Mouse (Mus musculus): Measurements from ENCODE around the gene Slfn1.
"Not testable (repeated sequence)": the region's sequence is repeated elsewhere in the genome, so short reads cannot be mapped to it uniquely, and the experiment has no call there.

Gene Slfn1

GRCm38 (mm10) chr11:83116597-83117227 lies at the start of gene Slfn1:
Gene Slfn1 (plus strand): TSS chr11:83116849.
- in situ Hi-C loops (cut with MboI), result no loop called here

GRCm38 (mm10) chr11:83067982-83068694 lies 48.5 kb upstream of the Slfn1 start:
- in situ Hi-C loops (cut with MboI), result no loop called here

GRCm38 (mm10) chr11:83070321-83070970 lies 46.2 kb upstream of the Slfn1 start:
- in situ Hi-C loops (cut with MboI), result no loop called here

GRCm38 (mm10) chr11:83077714-83078422 lies 38.8 kb upstream of the Slfn1 start:
- in situ Hi-C loops (cut with MboI), result no loop called here

GRCm38 (mm10) chr11:83078423-83079140 lies 38.1 kb upstream of the Slfn1 start:
- in situ Hi-C loops (cut with MboI), result no loop called here

- in situ Hi-C loops (cut with MboI), result no loop called here
These were observed 37.0 kb upstream of the Slfn1 start for GRCm38 (mm10) chr11:83079487-83080199.

- in situ Hi-C loops (cut with MboI), result no loop called here
These were observed 33.7 kb upstream of the Slfn1 start for GRCm38 (mm10) chr11:83082741-83083473.

GRCm38 (mm10) chr11:83084161-83084560 lies 32.5 kb upstream of the Slfn1 start:
- in situ Hi-C loops (cut with MboI), result no loop called here

GRCm38 (mm10) chr11:83084761-83085160 lies 31.9 kb upstream of the Slfn1 start:
- in situ Hi-C loops (cut with MboI), result no loop called here

- in situ Hi-C loops (cut with MboI), result no loop called here
These were observed 1.5 kb upstream of the Slfn1 start for GRCm38 (mm10) chr11:83115138-83115537.

- in situ Hi-C loops (cut with MboI), result no loop called here
These were observed 1.4 kb downstream of the Slfn1 start for GRCm38 (mm10) chr11:83118056-83118455.

- in situ Hi-C loops (cut with MboI), result no loop called here
These were observed 4.6 kb downstream of the Slfn1 start for GRCm38 (mm10) chr11:83121131-83121685.

- in situ Hi-C loops (cut with MboI), result no loop called here
These were observed 6.5 kb downstream of the Slfn1 start for GRCm38 (mm10) chr11:83123198-83123597.

- in situ Hi-C loops (cut with MboI), result no loop called here
These were observed 8.3 kb downstream of the Slfn1 start for GRCm38 (mm10) chr11:83124906-83125305.

- in situ Hi-C loops (cut with MboI), result not testable (repeated sequence)
These were observed 9.0 kb downstream of the Slfn1 start for GRCm38 (mm10) chr11:83125633-83126032.

GRCm38 (mm10) chr11:83137253-83137652 lies 20.6 kb downstream of the Slfn1 start:
- in situ Hi-C loops (cut with MboI), result not testable (repeated sequence)

- in situ Hi-C loops (cut with MboI), result not testable (repeated sequence)
These were observed 32.3 kb downstream of the Slfn1 start for GRCm38 (mm10) chr11:83148939-83149338.

All from mature B cell (primary cell).